In the genomic region with DNA sequence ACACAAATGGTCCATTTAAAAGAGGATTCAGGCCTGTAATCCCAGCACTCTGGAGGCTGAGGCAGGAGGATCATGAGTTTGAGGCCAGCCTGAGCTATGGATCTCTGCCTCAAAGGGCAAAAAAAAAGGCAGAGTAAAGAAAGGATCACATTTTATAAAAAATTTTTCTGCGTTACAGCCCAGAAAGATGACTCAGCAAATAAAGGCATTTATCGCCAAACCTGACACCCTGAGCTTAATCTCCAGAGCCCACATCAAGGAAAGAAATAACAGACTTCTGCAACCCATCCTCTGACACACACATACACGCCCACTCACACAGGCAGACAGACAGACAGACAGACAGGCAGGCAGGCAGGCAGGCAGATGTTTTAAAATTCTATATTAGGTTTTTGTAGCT, we compare ENCODE assay signal across 29 mouse cellular contexts.
"Had no signal": no experiment of that assay in that cellular context is flagged by ENCODE, and none has a peak within 500 bp of the region (broad histone marks: within the 10 kb centered on the region; RNA-seq: fewer than 3 reads in every experiment).

No protein-coding gene starts in this region.

- H3K4me2 ChIP-seq: heart, embryonic 12.5 days; heart, embryonic 13.5 days; heart, embryonic 15.5 days; hindbrain, embryonic 12.5 days; hindbrain, embryonic 13.5 days; hindbrain, embryonic 14.5 days; hindbrain, embryonic 15.5 days; intestine, embryonic 15.5 days; kidney, embryonic 15.5 days had no signal

- H3K9me3 ChIP-seq: heart, embryonic 12.5 days; heart, embryonic 13.5 days; heart, embryonic 15.5 days; hindbrain, embryonic 10.5 days; hindbrain, embryonic 12.5 days; hindbrain, embryonic 13.5 days; hindbrain, embryonic 15.5 days; intestine, embryonic 15.5 days; kidney, embryonic 15.5 days had no signal

- DNase-seq: heart, postnatal 10 days; heart, postnatal 14 days; heart, postnatal 36 days; heart, postnatal 4 days; kidney, adult 11 months; kidney, adult 18-20 months; kidney, adult 2 months; kidney, adult 9 months; kidney, postnatal 10 days; kidney, postnatal 14 days; kidney, postnatal 25 days; kidney, postnatal 36 days; kidney, postnatal 4 days; layer of hippocampus, adult 9-11 months; layer of hippocampus, postnatal 36 days had no signal

- H3K36me3 ChIP-seq: heart, embryonic 12.5 days; heart, embryonic 13.5 days; heart, embryonic 15.5 days; hindbrain, embryonic 10.5 days; hindbrain, embryonic 12.5 days; hindbrain, embryonic 13.5 days; hindbrain, embryonic 15.5 days; intestine, embryonic 15.5 days; kidney, embryonic 15.5 days had no signal

- H3K4me3 ChIP-seq: heart, embryonic 12.5 days; heart, embryonic 13.5 days; heart, embryonic 15.5 days; hindbrain, embryonic 10.5 days; hindbrain, embryonic 12.5 days; hindbrain, embryonic 13.5 days; hindbrain, embryonic 15.5 days; intestine, embryonic 15.5 days; kidney, embryonic 15.5 days; layer of hippocampus, adult 2 months; left cerebral cortex, adult 2 months had no signal

- H3K27ac ChIP-seq: heart, embryonic 13.5 days; heart, embryonic 15.5 days; hindbrain, embryonic 10.5 days; hindbrain, embryonic 12.5 days; hindbrain, embryonic 13.5 days; hindbrain, embryonic 14.5 days; hindbrain, embryonic 15.5 days; hindbrain, postnatal 0 days; intestine, embryonic 15.5 days; kidney, embryonic 15.5 days; kidney, postnatal 0 days; layer of hippocampus, adult 2 months; left cerebral cortex, adult 2 months had no signal

- H3K4me1 ChIP-seq: heart, embryonic 12.5 days; heart, embryonic 13.5 days; heart, embryonic 15.5 days; hindbrain, embryonic 10.5 days; hindbrain, embryonic 12.5 days; hindbrain, embryonic 13.5 days; hindbrain, embryonic 15.5 days; intestine, embryonic 15.5 days; kidney, embryonic 15.5 days had no signal

- H3K9ac ChIP-seq: heart, embryonic 12.5 days; heart, embryonic 13.5 days; heart, embryonic 15.5 days; hindbrain, embryonic 12.5 days; hindbrain, embryonic 13.5 days; hindbrain, embryonic 14.5 days; hindbrain, embryonic 15.5 days; intestine, embryonic 15.5 days; kidney, embryonic 15.5 days had no signal

- H3K27me3 ChIP-seq: heart, embryonic 12.5 days; heart, embryonic 13.5 days; heart, embryonic 15.5 days; hindbrain, embryonic 12.5 days; hindbrain, embryonic 13.5 days; hindbrain, embryonic 15.5 days; intestine, embryonic 15.5 days; kidney, embryonic 15.5 days had no signal
